Mouse (Mus musculus) spleen, postnatal 4 days (tissue): ENCODE measurements at regions not wholly inside any gene's neighbourhood (a gene's known extent, or its start where the extent isn't known, plus 50 kb on each side); places are given as distances from the start of the nearest gene placed in this dataset.
"Not testable (repeated sequence)": the region's sequence is repeated elsewhere in the genome, so short reads cannot be mapped to it uniquely, and the experiment has no call there.

Experiments
- DNase-seq, 2 experiments: peaks; one replicate each; pipeline ENCODE4 v3.0.0; 2022; ENCODE audit warnings: low spot score in 2 of 2

DNA sequence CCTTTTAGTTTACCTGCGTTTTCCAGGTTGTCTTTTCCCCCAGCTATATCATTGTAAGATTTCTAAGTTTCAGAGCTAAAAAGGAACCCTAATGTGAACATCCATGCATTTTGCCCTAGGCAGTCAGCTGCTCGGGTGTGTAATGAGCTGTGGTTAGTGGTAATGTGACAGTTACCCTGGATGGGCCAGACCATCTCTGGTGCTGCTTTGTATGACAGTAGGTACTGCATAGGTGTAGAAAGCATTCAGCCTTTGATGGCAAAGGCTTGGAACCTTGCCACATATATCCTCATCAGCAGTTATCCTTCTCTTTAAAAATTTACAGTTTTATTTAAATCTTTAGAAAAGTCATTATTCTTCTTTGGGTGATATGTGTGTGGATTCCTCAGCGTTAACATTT is 222.5 kb downstream of the Dact1 start:
- no peak for DNase-seq

DNA sequence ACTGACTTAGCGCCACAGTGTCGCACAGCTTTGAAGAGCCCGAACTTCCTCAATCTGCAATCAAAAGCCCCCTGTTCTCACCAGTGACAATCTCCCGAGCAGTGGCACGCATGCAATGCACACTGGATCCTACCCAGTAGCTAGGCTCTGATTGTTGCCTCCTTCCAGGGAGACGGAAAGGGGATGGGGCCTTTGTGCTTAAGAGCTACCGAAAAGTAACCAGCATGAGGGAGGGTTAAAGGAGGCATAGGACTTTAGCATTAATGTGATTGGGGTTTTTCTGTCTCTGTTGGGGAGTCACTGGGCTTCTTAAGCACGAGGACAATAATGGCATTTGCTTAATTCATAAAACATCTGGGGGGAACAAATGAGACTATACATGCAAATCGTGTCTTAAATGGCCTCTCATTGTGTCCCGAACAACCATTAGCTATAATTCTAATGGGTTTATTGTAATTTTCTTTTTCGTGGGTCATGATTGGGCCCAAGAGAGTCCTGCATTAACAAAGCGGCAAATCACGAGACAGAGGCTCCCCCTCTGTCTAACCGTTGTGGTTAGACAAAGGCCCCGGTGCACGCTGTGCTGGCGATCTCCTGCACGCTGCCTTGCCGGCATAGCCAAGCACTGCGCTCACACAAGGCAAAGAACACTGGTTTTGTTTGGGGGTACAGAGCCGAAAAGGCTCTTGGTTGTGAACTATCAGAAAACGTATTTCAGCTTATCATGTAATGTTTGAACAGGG is 223.2 kb downstream of the Dact1 start:
- no peak for DNase-seq

DNA sequence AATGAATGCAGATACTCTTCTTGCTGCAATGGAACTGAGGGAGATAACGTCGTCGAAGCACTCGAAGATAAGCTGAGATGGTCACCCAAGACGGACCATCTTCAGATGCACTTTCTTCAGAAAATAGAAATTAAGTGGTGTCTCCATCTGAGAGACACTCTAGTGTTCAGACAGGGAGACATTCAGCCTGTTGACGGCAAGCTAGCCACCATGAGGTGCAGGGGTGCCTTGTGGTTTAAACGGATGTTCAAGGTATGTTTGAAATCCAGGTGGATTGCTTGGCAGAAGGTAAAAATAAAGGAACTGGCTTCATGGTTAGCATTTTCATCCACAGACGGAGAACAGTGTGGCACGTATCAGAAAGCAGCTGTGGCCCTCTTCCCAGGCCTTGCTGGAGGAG is 224.0 kb downstream of the Dact1 start:
- DNase-seq, result no peak

DNA sequence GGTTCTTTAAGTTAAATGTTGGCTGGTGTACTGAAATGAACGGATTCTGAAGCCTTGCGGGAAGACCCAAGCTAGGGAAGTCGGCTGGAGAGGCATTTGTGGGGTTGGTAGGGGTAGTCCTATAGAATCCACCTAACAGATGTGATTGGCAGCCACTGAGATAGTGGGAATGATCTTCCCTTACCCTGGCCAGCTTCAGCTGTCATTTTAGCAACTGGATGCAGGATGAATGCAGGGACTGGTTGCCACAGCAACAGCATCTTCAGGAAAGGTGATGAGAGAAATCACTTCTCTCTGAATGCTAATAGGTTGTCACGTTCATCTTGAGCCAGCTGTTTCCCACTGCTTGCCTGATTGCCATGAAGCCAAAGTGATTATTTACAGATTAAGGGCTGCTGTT is 224.5 kb downstream of the Dact1 start:
- DNase-seq, result no peak

DNA sequence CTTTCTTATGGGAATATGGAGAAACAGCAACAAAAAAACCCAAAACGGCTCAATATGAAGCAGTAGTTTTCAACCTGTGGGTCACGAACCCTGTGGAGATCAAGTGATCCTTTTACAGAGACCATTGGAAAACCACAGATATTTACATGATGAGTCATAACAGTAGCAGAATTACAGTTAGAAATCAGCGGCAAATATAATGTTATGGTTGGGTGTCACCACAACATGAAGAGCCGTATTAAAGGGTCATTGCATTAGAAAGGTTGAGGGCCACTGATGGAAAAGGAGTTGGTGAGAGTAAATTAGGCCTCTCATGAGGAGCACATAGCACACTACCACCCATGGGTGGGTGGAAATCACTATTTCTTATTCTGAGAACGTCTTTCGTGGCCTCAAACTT is 225.6 kb downstream of the Dact1 start:
- no peak for DNase-seq

DNA sequence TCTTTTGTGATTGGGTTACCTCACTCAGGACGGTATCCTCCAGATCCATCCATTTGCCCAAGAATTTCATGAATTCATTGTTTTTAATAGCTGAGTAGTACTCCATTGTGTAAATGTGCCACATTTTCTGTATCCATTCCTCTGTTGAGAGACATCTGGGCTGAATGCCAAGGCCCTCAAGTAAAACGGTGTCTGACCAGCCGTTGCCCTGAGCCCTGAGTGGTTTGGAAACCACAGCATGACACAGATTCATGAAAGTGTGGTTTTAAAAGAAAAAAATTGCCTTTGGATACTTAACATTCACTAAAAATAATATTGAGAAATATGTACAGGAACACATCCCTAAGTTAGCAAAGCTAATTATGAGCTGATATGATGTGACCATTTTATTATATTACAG is 226.1 kb downstream of the Dact1 start:
- not testable (repeated sequence) for DNase-seq

DNA sequence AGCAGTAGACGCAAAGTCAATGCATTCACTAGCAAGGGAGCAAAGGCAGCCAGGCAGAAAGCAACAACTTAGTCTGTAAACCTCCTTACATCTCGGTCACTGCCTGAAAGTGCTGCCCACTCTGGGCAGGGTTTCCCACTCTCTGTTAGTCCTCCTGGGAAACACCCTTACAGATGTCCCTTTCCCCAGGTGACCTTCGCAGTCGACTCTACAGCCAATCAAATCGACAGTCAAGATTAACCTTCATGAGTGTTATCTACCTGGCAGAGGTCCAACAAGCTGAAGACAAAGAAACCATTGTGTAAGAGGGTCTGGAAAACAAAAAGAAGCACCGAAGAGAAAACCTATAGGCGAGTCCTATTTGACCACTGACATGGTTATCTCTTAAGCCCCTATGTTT is 229.0 kb downstream of the Dact1 start:
- DNase-seq, result no peak

DNA sequence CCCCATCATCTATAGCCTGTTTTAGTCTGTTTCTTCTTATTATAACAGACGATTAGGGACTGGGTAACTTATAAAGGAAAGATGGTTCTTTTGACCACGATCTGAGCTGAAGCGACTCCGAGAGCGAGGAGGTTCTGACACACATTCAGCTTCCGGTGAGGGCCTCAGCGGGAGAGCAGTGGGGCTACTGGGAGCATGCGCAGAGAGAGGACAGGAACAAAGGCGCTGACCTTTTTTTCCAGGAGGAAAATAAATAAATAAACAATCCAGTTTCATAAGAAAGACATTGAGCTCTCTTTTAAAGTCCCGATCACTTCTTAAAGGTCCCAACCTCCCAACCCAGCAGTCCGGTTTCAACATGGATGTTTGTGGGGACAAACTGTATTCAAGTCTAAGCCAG is 230.6 kb downstream of the Dact1 start:
- no peak for DNase-seq

DNA sequence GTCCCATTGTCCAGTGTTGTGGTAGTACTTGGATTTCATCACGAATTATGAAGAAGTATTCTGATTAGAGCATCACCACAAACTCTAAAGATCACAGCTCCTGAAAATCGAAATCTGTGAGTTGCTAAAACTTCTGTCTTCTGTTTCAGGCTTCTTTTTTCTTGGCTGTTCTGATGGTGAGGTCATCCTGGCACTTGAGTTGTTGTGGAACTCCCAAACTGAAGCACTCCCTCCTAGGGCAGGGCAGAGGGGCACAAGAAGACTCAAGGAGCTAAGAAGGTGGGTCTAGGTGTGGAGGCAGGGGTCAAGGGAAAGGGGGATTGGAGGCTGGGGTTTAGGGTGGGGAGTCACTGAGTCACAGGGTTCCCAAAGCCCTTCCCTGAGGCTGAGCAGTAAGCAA is 232.3 kb downstream of the Dact1 start:
- no peak for DNase-seq

DNA sequence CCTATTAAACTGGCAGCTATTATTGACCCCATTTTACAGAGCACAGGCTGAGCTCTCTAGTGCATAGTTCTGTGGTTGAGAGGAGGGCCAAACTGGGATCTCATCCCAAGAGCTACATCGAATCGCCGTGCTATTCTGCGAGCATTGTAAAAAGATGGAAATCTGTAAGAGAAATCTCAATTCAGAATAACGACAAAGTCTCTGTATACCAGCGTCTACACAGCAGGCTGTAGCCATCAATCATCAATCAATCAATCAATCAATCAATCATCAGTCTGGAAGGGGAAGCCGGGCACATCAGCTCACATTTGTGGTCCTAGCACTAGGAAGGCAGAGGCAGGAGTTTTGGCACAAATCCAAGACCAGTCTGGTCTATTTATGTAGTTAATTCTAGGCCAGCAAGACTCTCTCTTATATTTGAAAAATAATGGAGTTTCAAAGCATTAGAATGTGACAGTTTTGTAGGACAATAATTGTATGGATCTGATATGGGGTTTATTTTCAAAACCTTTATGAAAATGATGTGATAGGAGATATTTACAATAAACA is 234.0 kb downstream of the Dact1 start:
- no peak for DNase-seq

DNA sequence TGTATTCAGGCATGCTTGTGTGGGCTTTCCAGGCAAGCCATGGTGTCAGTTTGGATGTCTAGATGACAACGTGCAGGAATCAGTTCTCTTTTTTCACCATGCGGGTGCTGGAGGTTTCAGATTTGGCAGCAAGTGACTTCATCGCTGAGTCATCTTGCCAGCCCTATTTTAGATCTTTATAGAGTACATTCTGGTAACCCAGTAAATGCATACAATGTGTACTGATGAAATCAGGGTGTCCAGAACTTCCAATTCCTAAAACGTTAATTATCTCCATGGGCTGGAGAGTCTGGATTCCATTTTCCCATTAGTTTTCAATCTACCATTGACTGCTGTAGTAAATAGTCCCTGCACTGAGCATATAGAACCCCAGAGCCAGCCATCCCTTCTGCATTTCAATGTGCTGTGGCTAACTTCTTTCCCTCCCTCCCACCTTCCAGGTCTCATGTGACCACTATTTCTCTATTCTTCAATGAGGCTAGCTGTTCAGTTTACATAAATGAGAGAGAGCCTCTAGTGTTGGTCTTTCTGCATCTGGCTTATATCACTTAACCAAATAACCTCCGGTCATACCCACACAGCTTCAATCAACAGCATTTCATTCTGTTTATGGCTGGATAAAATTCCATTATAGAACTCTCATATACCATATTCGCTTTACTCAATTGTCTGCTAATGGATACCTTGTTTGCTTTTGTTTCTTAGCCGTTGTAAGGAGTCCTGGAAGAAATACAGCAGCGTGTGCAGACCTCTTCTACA is 234.9 kb downstream of the Dact1 start:
- DNase-seq, result no peak

DNA sequence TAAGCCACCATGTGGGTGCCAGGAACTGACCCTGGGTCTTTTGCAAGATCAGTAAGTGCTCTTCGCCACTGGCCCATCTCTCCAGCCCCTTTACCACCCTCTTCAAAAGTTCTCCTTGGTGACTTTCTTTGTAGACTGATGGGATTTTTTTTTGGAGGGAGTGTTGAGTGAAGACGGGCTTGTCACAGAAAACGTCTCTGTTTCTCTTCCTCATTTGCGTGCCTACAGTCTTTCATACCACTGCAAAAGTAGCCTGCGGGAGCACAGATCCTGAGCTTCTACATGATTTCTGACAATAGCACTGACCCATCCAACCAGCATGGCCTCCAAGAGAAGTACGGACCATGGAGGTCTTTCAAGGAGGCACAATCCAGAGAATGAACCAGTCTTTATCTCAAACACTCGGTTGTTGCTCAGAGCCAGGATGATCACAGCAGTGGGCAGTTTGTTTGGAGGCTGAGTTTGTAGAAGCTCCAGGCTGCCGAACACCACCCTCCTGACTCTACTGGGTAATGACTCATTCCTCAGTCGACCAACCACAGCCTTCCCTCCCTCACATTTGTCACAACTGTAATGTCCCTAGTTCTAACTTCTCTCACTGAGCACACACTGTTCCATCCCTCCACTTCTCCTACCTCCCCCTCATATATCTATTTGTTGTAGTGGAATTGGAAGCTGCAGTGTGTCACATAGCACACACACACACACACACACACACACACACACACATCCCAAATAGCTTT is 237.0 kb downstream of the Dact1 start:
- no peak for DNase-seq

DNA sequence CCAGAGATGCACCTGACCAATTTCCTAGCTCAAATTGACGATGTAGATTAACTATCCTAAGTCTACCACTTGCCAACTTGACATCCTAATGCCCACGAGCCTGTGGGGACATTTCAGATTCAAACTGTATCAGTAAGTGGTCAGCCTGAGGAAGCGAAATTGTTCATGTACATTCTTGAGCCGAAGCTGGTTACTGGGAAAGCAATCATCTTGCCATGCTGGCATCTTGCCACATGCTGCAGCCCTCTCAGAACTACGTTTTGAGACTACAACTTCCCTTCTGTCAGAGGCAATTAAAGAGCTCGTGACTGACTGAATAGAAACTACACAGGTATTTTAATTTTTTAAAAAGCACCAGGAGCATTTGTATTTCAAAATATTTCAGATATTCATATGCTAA is 239.7 kb downstream of the Dact1 start:
- no peak for DNase-seq

DNA sequence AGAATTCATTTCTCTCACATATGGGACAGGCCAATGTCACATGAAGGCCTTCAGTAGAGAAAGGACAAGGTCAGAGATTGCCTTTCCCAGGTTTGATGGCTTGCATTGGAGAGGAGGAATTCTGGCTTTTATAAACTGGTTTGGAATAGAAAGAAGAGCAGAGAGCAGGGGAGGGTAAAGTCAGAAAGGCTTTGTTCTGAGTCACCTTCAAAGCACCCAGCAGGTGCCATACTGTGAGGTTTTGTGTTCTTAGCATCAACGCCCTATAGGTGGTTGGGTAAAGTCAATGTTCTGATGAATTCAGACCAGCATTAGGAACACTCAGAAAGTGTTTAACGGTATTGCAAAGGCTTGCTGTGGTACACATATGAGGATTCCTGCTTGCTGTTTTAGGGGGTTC is 244.5 kb downstream of the Dact1 start:
- DNase-seq, result no peak

DNA sequence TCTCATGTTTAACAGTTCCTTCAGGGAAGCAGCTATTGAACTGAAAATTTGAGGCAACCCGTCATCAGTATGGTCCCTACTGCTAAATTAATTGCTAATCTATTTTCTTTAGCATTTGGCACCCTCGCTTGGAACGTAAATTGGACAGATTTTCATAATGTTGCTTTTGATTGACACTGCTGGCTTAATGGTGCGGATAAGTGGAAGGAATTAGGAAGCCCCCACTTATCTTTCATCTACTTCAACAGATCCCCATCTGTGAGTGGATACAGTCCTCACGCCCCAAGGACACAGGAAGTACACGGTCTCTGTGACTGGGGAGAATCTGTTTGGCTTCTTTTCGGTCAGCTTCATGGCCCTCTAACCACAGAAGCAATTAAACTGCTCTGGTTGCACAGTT is 251.6 kb downstream of the Dact1 start:
- no peak for DNase-seq

DNA sequence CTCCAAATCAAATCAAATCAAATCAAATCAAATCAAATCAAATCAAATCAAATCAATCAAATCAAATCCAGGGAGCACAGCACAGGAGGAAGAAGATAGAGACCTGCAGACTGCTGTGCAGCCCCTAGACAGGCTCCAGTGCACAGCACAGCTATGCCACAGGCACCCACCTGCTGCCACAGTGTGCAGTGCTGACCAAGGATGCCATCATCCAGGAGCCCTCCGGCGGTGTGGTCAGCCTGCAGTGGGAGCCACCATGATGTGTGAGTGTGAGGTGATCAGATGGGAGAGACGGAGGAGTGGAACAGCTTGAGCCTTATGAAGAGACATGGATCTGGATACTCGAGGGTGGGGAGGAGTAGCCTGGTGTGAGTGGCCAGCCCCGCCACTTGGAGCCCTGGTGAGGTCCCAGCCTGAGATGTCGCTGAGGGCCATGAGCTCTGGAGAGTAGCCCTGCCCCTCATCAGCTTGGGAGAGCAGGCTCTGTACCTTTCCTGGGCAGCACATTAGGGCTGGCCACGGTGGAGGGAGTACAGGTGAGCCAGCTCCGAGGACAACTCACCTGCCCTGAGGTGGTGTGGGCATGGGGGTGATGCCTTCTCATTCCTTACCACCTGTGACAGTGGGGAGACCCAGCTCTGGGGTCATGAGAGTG is 252.4 kb downstream of the Dact1 start:
- DNase-seq, result no peak

DNA sequence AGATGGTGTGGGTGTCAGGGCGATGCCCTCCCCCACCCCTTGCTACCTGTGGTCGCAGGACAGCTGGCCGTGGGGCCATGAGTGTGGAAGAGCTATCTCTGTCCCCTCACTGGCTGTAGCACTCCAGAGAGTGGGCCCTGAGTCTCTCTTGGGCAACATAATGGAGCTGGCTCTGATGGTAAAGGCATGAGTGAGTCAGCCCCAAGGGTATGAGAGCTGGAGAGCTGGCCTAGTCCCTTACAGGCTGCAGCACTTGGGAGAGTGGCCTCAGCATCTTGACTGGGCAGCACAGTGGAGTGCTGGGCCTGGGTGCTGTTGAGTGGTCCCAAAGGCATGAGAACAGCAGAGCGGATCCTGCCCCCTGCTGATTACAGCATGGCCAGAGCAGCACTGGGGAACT is 253.5 kb downstream of the Dact1 start:
- no peak for DNase-seq

DNA sequence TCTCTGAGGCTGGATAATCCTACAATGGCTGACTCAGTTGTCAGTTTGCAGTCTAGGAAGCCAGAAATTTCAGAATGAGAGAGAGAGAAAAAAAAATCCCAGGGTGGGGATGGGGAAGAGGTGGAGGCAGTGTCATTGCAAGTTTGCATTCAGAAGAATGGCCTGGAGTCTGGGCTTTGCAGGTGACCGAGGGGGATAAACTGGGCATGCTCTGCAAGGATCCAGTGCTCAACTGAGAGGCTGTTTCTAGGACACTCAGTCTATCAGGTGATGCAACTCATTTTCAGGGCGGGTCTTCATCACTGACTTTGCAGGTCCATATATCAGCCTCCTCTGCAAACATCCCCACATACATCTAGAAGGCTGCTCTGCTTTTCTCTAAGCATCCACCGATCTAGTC is 256.7 kb downstream of the Dact1 start:
- no peak for DNase-seq

DNA sequence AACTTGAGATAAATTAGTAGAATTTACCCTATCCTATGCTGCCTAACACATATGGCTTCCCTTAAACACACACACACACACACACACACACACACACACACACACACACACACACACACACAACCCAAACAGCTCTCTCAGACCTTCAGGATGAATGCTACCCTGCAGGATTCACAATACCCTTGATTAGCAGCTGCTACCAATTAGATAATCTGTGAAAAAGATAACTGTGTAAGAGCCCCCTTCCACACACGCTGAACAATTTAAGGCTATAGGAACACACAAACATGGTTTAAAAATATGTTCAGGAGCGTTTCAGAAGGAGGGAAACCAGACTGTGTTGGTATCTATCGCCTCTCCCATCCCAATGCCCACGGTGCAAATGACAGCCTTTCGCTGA is 258.6 kb downstream of the Dact1 start:
- DNase-seq, result no peak

DNA sequence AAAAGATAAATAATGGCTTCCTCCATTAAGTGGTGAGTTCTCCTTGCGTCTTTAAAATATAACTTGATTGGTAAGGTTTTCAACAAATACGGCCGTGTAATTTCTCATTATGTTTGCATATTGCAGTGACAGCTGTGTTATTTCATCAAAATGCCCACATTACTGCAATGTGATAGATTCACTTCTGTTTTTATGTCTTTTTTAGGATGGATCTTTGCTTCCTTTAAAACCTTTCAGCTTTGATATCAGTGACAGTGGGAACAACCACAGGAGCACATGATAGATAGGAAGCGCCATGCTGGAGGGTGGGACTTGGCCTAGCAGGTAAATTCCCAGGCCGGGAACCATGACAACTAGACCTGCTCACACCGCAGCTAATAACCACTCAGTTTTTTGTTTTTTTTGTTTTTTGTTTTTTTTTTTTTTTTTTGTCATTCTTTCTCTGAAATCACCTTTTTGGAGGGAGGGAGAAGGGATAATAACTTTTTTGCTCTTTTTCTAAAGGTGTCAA is 259.3 kb downstream of the Dact1 start:
- no peak for DNase-seq

DNA sequence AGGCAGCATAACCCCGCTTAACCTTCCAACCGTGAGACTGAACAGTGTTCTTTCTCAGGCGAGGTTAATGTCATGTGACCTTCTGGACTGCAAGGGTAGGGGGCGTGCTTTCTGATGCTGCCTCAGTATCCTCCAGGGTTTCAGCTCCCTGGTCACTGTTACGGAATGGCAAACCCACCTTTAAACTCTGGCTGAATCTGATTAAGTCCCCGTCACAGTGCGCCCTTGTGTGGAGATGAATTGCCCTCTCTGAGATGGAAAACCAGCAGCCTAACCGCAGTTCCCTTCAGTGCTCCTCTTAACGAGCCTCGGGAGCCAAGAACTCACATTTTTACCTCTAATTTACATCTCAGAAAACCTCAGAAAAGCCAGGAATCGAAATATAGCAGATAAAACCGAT is 260.0 kb downstream of the Dact1 start:
- no peak for DNase-seq

DNA sequence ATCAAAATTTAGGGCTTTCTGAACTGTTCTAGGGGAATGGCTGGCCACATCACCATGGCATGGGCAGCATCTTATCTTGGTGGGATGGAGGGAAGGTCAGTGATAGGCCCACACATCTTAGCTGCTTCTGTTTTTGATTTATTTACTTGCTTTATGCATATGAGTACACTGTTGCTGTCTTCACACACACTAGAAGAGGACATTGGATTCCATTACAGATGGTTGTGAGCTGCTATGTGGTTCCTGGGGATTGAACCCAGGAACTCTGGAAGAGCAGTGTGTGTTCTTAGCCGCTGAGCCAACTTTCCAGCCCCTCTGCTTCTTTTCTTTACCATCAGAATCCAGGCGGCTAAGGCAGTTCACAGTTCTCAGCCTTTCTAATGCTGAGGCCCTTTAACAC is 260.4 kb downstream of the Dact1 start:
- no peak for DNase-seq
